Mouse (Mus musculus) adrenal gland, postnatal 10 days (tissue): ENCODE results near the gene Map4. TPM values are rescaled to one million over a fixed set of nuclear protein-coding genes. Genes with fewer than 3 reads are reported as not detected.
"Not testable (repeated sequence)": the region's sequence is repeated elsewhere in the genome, so short reads cannot be mapped to it uniquely, and the experiment has no call there.

Source experiments
- DNase-seq: peaks from one replicate; pipeline ENCODE4 v3.0.0; 2021; ENCODE audit warnings: mixed read lengths
- total RNA-seq, 2 experiments: library from RNA; stranded (reverse); gene quantifications; 2 replicates each; pipeline ENCODE4 v1.2.3; 2021

The Map4 gene
- total RNA-seq, 2 experiments from 2014 or later, result 83.5 to 132 TPM

DNA sequence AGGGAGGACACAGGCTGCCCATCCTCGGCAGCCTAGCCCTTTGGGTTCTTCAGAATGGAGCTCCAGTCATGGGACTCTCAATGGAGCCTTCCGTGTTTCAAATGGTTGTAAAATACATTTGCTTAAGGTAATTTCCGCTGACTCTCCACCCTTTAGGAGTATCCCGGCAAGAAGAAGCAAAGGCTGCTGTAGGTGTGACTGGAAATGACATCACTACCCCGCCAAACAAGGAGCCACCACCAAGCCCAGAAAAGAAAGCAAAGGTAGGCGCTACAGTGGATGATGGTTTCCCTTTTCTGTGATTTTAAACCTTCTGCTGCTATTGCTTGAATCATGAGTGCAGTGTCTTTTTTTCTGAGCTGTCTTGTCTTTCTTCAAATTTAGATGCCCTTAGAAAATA lies 131.6 kb downstream of the Map4 start:
- DNase-seq, result no peak

DNA sequence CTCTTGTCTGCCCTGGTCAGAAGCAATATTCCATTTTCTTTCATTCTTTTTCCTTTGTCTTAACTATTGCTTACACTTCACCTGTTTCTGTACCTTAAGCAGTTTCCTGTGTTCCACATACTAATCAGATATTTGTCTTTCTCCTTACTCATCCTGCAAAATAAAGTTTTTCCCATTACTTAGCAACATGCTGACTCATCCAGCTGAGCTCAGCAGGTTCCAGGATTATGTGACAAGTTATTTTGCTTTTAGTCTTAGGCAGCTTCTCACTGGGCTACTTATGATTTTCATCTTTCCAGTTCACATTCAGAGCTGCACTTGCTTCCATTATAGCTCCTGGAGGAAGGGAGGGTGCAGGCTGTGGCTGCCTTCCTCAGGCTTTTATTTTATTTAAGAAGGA lies 133.4 kb downstream of the Map4 start:
- no peak for DNase-seq

DNA sequence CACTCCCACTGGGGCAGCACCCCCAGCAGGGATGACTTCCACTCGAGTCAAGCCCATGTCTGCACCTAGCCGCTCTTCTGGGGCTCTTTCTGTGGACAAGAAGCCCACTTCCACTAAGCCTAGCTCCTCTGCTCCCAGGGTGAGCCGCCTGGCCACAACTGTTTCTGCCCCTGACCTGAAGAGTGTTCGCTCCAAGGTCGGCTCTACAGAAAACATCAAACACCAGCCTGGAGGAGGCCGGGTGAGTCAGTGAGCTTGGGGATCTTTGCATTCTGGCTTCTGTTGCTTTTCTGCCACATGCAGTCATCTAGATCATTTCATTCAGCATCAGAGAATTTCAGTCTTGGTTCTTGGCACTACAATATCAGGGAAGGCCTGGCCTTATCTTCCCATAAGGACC lies 137.5 kb downstream of the Map4 start:
- DNase-seq, result peak; percentile 63

DNA sequence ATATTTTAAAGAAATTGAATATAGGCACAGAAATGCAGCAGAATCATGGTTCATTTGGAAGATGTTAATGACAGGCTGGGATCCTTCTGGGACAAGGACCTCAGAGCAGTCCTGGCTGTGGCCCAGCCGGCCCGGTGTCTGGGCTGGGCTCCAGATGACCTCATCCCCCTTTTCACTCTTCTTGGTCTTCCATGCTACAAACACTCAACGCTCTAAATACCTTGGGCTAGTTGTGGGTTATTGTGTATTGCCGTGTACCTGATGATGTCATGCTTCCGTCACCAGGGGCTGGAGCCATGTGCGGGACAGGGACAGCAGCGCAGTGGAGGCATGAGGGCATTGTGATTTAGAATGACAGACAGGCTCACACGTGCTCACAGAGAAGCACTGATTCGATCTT lies 139.1 kb downstream of the Map4 start:
- peak; percentile 86 for DNase-seq

DNA sequence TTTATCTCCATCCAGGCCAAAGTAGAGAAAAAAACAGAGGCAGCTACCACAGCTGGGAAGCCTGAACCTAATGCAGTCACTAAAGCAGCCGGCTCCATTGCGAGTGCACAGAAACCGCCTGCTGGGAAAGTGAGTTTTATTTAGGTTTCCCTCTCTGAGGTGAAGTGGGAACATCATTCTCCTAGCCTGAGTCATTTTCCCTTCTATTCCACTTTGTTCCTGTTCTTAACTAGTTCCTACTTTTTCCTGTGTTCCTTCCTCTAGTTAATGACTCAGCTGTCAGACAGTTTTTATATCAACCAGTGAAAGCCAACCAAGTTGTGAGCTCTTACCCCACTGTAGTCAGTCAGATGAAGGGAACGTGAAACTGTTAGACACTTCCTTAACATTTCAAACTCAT lies 139.8 kb downstream of the Map4 start:
- DNase-seq, result no peak

DNA sequence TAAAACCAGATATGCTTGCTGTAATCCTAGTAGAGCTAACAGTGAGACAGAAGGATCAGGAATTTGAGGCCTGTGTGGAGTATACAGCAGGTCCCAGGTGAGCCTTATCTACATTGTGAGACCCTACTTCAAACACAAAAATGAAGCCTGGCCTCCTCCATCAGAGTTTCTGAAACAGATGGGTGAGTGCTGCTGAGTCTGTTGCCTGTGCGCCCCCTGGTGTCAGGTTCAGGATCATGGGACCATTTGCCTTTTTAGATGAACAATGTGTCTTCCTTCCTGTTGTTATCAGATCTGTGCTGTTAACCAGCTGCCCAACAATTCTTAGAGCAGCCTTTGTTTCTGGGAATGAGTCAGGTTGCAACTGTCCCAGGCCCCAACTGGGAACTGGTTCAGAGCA lies 140.6 kb downstream of the Map4 start:
- peak; percentile 86 for DNase-seq

DNA sequence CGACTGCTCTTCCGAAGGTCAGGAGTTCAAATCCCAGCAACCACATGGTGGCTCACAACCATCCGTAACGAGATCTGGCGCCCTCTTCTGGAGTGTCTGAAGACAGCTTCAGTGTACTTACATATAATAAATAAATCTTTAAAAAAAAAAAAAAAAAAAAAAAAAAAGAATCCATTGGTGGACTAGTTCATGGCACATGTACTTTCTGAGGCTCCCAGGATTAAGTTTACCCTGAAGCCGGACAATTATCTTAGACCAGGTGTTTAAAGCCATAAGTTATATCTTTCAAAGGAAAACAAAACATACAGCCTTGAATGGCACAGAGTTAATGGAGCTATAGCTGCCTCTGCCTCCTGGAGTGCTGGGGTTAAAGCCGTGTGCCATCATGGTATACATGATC lies 145.2 kb downstream of the Map4 start:
- not testable (repeated sequence) for DNase-seq

DNA sequence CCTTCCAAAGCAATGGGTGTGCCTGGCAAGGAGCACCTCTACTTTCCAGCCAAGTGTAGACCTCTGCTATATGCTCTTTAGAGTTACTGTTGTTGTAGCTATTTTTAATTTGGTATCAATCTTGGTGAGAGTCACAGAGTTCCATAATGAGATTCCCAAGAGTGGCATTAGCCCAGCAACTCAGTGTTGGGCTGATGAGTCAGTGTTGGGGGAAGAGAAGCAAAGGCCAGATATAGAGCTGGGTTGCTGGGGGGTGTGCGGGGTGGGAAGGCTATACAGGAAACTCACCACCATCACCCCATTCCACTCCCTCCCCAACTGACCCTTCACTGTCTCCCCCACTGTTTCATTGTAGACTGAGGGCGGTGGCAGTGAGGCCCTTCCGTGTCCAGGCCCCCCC lies 149.8 kb downstream of the Map4 start:
- DNase-seq, result no peak

DNA sequence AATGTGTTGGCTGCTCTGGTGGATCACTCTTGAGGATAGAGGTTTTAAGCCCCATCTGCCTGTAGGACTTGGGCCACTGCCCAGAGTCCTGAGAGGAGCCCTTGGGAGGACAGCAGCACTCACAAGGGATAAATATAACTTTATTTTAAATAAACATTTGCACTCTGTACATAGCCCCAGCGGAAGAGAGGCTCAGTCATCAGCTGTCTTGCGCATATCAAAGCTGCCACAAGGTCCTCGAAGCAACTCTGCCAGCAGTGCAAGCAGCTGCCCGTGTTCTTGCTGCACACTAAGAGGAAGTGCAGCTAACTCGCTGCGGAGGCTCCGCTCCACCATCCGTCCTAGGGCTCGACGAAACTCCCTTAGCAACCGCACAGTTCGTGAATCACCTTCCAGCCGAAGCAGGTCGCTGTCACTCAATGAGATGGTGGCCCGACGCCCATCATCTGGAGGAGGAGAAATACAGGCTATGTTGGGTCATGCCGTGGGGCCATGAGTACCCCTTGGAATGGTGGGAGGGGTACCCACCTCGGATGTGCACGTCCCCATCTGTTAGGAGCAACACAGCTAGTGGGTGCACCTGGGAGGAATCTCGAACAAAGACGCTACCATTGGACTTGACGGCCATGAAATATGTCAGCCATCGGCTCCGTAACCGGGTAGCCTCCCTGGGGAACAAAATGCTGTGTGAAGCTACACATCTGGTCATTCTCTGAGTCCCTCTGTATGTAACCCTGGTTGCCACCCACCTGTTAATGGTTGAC lies 153.1 kb downstream of the Map4 start:
- DNase-seq, result no peak

DNA sequence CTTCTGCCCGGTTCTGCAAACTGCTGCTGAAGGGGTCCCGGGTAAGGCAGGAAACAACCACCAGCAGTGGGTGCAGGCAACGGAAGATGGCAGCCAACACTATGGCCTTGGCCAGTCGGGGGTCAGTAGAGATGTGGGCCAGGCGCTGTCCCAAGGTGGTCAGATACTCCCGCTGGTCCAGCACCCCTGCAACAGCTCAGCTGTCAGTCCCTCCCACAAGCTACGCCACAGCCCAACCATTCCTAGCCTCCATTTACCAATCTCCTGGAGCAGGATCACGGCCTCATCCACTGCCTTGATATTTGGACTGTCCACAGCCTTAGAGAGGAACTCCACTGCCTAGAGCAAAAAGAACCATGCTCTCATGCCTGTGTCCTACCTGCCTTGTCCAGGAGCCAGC lies 154.4 kb downstream of the Map4 start:
- no peak for DNase-seq

DNA sequence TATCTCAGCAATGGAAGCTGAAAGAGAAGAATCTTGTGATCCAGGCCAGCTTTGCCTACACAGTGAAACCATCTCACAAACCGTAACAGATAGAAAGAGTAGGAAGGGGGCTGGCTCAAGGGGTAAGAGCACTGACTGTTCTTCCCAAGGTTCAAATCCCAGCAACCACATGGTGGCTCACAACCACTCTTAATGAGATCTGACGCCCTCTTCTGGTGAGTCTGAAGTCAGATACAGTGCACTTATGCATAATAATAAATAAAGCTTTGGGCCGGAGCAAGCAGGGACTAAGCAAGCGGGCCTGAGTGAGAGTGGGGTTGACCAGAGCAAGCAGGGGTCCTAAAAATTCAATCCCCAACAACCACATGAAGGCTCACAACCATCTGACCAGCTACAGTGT lies 162.0 kb downstream of the Map4 start:
- DNase-seq, result no peak

DNA sequence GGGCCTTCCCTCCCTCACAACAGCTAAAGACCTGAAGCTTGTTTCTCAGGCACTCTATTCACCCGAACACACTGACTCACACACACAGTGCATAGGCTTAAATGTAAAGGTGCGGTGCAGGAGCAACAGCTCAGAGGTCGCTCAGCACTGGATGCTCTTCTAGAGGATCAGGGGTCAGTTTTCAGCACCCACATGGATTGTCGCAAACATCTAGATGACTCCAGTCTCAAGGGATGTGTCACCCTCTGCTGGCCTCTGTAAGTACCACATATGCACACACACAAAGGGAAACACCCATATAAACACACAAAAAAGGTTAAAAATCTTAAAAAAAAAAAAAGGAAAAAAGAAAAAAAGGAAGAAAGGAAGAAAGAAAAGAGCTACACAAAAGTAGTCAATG lies 163.5 kb downstream of the Map4 start:
- no peak for DNase-seq

DNA sequence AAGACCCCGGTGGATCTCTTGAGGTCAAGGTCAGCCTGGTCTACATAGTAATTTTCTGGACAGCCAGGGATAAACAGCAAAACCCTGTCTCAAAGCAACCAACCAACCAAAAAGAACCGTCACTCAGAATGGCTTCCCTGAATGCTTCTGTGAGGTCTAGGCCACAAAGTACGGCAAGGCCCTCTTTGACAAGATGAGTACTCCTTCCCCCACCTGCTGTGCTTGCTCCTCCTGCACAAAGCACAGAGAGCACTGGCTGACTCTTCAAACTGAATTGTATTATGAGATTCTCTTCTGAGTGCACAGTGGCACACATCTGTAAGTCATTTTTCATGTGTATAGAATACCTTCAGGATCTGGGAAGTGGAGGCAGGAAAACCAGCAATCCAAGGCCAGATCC lies 166.5 kb downstream of the Map4 start:
- no peak for DNase-seq

DNA sequence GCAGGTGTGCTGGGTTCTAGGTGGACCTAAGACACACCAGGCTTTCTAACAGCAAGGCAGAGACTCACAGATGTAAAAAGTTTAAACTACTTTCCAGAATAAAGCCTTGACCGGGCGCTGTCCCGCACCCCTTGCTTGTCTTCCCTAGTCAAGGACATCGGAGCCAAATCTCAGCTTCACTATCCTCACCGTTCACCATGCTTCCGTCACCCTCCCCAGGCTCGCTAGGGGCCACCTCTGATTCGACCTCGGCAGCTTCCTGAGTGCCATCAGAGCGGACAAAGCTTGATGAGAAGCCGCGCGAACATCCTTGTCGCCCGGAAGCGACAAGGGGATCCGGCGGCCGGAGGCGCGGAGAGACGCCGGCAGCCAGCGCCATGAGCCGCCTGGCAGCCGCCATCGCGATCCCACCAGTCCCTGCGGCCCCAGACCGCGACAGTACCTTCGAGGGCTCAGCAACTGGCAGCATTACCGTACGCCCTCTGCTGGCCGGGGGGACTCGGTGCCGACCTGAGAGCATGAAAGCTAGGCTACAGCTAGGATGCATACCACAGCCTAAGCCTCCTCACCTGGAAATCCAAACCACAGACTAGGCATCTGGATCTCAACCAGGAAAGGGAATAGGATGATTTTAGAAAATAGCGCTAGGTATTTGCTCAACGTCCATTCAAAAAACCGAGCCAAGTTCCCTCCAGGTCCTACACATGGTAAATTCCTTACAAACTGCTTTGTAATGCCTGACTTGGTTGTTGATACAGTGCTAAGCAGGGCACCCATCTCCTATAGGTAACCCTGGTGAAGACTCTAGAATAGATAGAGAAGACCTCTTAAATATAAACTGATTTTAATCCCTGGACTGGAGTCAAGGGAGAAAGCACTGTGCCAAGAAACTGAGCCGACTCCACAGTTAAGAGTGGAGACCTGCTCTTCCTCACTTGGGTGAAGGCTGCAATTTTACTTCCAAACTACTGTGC lies 169.7 kb downstream of the Map4 start:
- DNase-seq, result peak; percentile 97

DNA sequence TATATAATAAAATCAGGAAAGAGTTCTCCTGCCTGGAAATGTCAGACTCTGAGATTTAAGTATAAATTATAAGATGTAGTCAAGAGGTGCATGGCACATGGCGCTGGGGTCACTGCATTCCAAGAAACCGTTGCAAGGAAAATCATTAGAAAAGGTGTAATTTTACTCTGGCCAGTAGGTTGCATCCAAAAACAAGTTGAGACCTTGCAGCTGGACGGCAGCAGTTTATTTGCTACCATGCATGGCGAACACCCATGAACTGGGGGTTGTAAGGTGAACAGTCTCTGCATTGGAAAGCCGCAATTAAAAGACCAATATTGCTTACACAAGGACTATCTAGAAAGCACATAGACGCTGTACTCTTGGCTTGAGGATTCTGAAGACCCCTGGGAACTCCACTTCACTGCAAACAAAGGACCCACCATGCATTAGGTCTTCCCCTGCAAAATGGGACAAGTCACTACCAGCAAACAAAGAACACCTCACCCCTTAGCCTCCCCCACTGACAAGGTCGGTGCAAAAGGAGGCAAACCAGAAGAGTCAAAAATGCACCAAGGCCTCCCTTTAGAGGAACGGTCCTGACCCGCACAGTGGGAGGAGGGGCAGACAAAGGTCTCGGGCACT lies 185.2 kb downstream of the Map4 start:
- DNase-seq, result no peak

DNA sequence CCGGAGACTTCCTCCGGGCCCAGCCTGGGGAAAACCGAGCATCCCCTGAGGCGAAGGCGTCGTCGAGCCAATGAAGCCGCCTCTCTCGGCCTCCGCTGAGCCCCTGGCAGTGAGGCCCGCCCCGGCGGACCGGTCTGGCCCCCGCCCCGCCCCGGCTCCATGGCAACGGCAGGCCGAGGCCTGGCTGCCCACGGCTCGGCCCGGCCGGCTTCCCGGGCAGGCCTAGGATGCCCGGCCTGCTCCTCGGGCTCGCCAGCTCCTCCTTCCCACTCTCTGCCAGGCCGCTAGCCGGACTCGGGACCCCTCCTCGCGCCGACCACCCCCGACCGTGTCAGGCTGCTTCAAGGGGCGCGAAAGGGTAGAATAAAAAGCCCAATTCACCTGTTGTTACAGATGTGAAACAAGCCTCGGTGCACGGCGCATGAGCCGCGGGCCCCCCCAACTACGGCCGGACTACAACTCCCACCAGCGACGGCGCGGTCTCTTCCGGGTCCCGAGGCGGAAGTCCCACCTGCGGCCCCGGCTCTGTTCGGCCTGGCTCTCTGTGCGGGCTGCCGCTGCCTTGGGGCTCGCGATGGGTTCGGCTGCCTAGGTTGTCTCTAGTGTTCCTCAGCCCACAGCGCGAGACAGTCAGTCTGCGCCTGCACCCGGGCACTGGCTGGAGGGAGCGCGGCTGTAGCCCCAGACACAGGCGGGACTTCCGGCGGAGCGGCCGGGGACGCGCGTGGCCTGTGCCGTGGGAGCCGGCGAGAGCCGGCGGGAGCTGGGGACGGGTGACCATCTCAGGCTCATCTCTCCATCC lies 185.9 kb downstream of the Map4 start, which contains the start of gene Smarcc1:
Gene Smarcc1 (plus strand): TSS at position 732 of the 802 bp plus-strand sequence.
- DNase-seq, result peak; percentile 91

DNA sequence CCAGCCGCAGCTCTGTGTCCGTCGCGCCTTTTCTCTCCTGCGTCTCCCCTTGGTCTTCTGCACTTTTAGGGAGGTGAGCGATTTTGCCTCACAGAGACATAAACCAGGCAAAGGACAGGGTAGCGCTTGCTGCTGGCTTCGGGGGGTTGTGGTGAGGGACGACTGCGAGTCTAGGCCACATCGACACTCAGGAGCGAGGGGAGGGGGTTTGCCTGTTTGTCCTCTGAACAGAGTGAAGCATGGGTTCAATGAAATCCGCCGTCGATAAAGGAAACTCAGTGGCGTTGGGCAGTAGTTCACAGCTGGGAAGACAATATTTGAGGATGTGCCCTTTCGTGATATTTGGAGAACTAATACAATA lies 186.5 kb downstream of the Map4 start, which contains the start of gene Dhx30:
Gene Dhx30 (minus strand): TSS at position 52 of the 361 bp plus-strand sequence.
- DNase-seq, result no peak

DNA sequence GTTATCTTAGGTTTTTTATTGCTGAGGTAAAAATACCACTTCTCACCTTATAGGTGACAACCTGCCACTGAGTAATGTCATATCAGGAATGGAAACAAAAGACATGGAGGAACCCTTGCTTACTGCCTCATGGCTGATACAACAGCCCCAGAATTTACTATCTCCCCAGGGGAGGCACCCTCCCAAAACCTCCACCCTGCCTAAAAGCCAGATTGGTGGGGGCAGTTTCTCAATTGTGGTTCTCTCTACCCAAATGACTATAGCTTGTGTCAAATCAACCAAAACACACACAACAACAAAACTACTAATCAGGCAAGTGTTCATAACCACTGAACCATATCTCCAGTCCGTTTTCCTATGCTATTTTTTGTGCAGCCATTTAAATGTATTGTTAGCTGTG lies 187.0 kb downstream of the Map4 start:
- no peak for DNase-seq

DNA sequence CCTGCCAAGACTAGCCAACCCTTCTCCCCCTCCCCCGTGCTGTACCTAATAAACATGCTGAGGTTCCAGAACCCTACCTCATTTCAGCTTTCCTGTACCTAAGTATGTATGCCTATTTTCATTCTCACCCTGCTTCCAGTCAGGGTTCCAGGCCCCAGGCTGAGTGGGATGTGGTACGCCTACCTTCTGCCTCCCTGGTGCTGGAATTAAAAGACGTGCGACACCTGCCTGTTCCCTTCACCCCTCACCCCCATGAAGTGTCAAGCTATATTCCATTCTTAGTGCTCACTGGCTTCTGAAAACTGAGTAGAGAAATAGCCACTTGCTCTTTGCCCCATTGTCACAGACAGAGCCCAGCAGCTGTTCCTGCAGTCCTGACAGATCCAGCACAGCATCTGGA lies 190.2 kb downstream of the Map4 start:
- DNase-seq, result no peak

DNA sequence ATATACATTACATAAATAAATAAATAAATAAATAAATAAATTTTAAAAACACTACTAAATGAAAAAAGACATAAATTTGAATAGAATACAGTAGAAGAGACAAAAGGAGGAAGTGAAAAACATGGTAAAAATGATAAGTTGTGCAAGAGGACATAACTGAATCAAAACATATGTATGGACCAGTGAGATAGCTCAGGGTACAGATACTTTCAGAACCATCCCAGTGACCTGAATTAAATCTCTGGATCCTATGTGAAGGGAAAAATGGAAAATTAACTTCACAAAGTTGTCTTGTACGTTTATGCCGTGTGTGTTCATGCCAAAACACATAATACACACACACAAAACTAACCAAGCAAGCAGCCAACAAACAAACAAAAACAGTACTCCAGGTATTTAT lies 192.1 kb downstream of the Map4 start:
- no peak for DNase-seq

DNA sequence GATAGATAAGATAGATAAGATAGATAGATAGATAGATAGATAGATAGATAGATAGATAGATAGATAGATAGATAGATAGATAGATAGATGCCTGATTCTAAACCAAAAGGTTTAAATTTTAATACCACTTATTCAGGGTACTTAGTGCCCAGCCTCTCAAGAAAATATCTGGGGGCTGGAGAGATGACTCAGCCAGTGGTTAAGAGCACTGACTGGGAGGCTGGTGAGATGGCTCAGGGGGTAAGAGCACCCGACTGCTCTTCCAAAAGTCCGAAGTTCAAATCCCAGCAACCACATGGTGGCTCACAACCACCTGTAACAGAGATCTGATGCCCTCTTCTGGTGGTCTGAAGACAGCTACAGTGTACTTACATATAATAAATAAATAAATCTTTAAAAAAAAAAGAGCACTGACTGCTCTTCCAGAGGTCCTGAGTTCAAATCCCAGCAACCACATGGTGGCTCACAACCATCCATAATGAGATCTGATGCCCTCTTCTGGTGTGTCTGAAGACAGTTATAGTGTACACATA lies 192.8 kb downstream of the Map4 start:
- DNase-seq, result not testable (repeated sequence)
